Mouse (Mus musculus): ENCODE results near the gene Cdc42bpb. TPM values are rescaled to one million over a fixed set of nuclear protein-coding genes. Genes with fewer than 3 reads are reported as not detected.

Cdc42bpb gene
- polyA plus RNA-seq, 1 experiment = 56.8 TPM

- peaks cover 5% of the 10 kb centered on the region for H3K4me1 ChIP-seq (ENCODE audit: control insufficient read depth, insufficient read depth, low read length)
- H3K4me3 ChIP-seq (ENCODE audit: control insufficient read depth, low read depth, low read length) = no peak overlapping the region
- H3K27ac ChIP-seq (ENCODE audit: control insufficient read depth, insufficient read depth, low read depth, low read length) = no peak overlapping the region
- no peaks in the 10 kb centered on the region for H3K36me3 ChIP-seq (ENCODE audit: control insufficient read depth, insufficient read depth, low read length)
- H3K27me3 ChIP-seq (ENCODE audit: control insufficient read depth, insufficient read depth, low read length) = no peaks in the 10 kb centered on the region
- TF ChIP-seq POLR2A (IDR thresholded peaks at IDR 0.05; ENCODE audit: control insufficient read depth, low read depth, low read length) = no peak
- no peak for TF ChIP-seq CTCF (IDR thresholded peaks at IDR 0.05; ENCODE audit: control insufficient read depth, insufficient read depth, insufficient replicate concordance, low read depth, low read length)
These were observed 93.0 kb downstream of the Cdc42bpb start for GRCm38 (mm10) chr12:111284532-111284931.

GRCm38 (mm10) chr12:111283573-111283972, 93.9 kb downstream of the Cdc42bpb start:
- Histone ChIP-seq H3K4me1 (ENCODE audit: control insufficient read depth, insufficient read depth, low read length) (peaks cover 5% of the 10 kb centered on the region), H3K36me3 (ENCODE audit: control insufficient read depth, insufficient read depth, low read length) (no peaks in the 10 kb centered on the region), H3K27ac (ENCODE audit: control insufficient read depth, insufficient read depth, low read depth, low read length) (no peak overlapping the region), H3K4me3 (ENCODE audit: control insufficient read depth, low read depth, low read length) (no peak overlapping the region), H3K27me3 (ENCODE audit: control insufficient read depth, insufficient read depth, low read length) (no peaks in the 10 kb centered on the region)
- TF ChIP-seq CTCF (IDR thresholded peaks at IDR 0.05; ENCODE audit: control insufficient read depth, insufficient read depth, insufficient replicate concordance, low read depth, low read length) = no peak
- TF ChIP-seq POLR2A (IDR thresholded peaks at IDR 0.05; ENCODE audit: control insufficient read depth, low read depth, low read length) = no peak

- H3K27me3 ChIP-seq (ENCODE audit: control insufficient read depth, insufficient read depth, low read length) = no peaks in the 10 kb centered on the region
- no peaks in the 10 kb centered on the region for H3K36me3 ChIP-seq (ENCODE audit: control insufficient read depth, insufficient read depth, low read length)
- H3K27ac ChIP-seq (ENCODE audit: control insufficient read depth, insufficient read depth, low read depth, low read length) = no peak overlapping the region
- H3K4me3 ChIP-seq (ENCODE audit: control insufficient read depth, low read depth, low read length) = no peak overlapping the region
- no peak for TF ChIP-seq POLR2A (IDR thresholded peaks at IDR 0.05; ENCODE audit: control insufficient read depth, low read depth, low read length)
- TF ChIP-seq CTCF (IDR thresholded peaks at IDR 0.05; ENCODE audit: control insufficient read depth, insufficient read depth, insufficient replicate concordance, low read depth, low read length) = no peak
- peaks cover 23% of the 10 kb centered on the region for H3K4me1 ChIP-seq (ENCODE audit: control insufficient read depth, insufficient read depth, low read length)
These were observed 101.1 kb downstream of the Cdc42bpb start for GRCm38 (mm10) chr12:111276371-111276770.

GRCm38 (mm10) chr12:111275150-111275841, 102.2 kb downstream of the Cdc42bpb start:
- no peak overlapping the region for H3K27ac ChIP-seq (ENCODE audit: control insufficient read depth, insufficient read depth, low read depth, low read length)
- TF ChIP-seq CTCF (IDR thresholded peaks at IDR 0.05; ENCODE audit: control insufficient read depth, insufficient read depth, insufficient replicate concordance, low read depth, low read length) (no peak), POLR2A (IDR thresholded peaks at IDR 0.05; ENCODE audit: control insufficient read depth, low read depth, low read length) (no peak)
- H3K27me3 ChIP-seq (ENCODE audit: control insufficient read depth, insufficient read depth, low read length) = no peaks in the 10 kb centered on the region
- H3K36me3 ChIP-seq (ENCODE audit: control insufficient read depth, insufficient read depth, low read length) = no peaks in the 10 kb centered on the region
- peaks cover 27% of the 10 kb centered on the region for H3K4me1 ChIP-seq (ENCODE audit: control insufficient read depth, insufficient read depth, low read length)
- H3K4me3 ChIP-seq (ENCODE audit: control insufficient read depth, low read depth, low read length) = peak overlapping the region; percentile 57

GRCm38 (mm10) chr12:111274447-111275149, 102.9 kb downstream of the Cdc42bpb start:
- no peaks in the 10 kb centered on the region for H3K27me3 ChIP-seq (ENCODE audit: control insufficient read depth, insufficient read depth, low read length)
- no peaks in the 10 kb centered on the region for H3K36me3 ChIP-seq (ENCODE audit: control insufficient read depth, insufficient read depth, low read length)
- TF ChIP-seq POLR2A (IDR thresholded peaks at IDR 0.05; ENCODE audit: control insufficient read depth, low read depth, low read length) (no peak; the same call in 1 of the 2 replicates), CTCF (IDR thresholded peaks at IDR 0.05; ENCODE audit: control insufficient read depth, insufficient read depth, insufficient replicate concordance, low read depth, low read length) (no peak)
- peak overlapping the region; percentile 57 for H3K4me3 ChIP-seq (ENCODE audit: control insufficient read depth, low read depth, low read length)
- H3K27ac ChIP-seq (ENCODE audit: control insufficient read depth, insufficient read depth, low read depth, low read length) = no peak overlapping the region
- peaks cover 27% of the 10 kb centered on the region for H3K4me1 ChIP-seq (ENCODE audit: control insufficient read depth, insufficient read depth, low read length)

- H3K36me3 ChIP-seq (ENCODE audit: control insufficient read depth, insufficient read depth, low read length) = no peaks in the 10 kb centered on the region
- no peak overlapping the region for H3K27ac ChIP-seq (ENCODE audit: control insufficient read depth, insufficient read depth, low read depth, low read length)
- H3K4me3 ChIP-seq (ENCODE audit: control insufficient read depth, low read depth, low read length) = peak overlapping the region; percentile 57
- no peaks in the 10 kb centered on the region for H3K27me3 ChIP-seq (ENCODE audit: control insufficient read depth, insufficient read depth, low read length)
- TF ChIP-seq POLR2A (IDR thresholded peaks at IDR 0.05; ENCODE audit: control insufficient read depth, low read depth, low read length) (no peak), CTCF (IDR thresholded peaks at IDR 0.05; ENCODE audit: control insufficient read depth, insufficient read depth, insufficient replicate concordance, low read depth, low read length) (no peak)
- H3K4me1 ChIP-seq (ENCODE audit: control insufficient read depth, insufficient read depth, low read length) = peaks cover 27% of the 10 kb centered on the region
These were observed 103.5 kb downstream of the Cdc42bpb start for GRCm38 (mm10) chr12:111274006-111274405.

GRCm38 (mm10) chr12:111272420-111272819, 105.1 kb downstream of the Cdc42bpb start:
- H3K4me1 ChIP-seq (ENCODE audit: control insufficient read depth, insufficient read depth, low read length) = peaks cover 27% of the 10 kb centered on the region
- no peaks in the 10 kb centered on the region for H3K36me3 ChIP-seq (ENCODE audit: control insufficient read depth, insufficient read depth, low read length)
- TF ChIP-seq CTCF (IDR thresholded peaks at IDR 0.05; ENCODE audit: control insufficient read depth, insufficient read depth, insufficient replicate concordance, low read depth, low read length) = peak; percentile 93
- TF ChIP-seq POLR2A (IDR thresholded peaks at IDR 0.05; ENCODE audit: control insufficient read depth, low read depth, low read length) = no peak
- H3K27ac ChIP-seq (ENCODE audit: control insufficient read depth, insufficient read depth, low read depth, low read length) = no peak overlapping the region
- H3K4me3 ChIP-seq (ENCODE audit: control insufficient read depth, low read depth, low read length) = peak overlapping the region; percentile 63
- no peaks in the 10 kb centered on the region for H3K27me3 ChIP-seq (ENCODE audit: control insufficient read depth, insufficient read depth, low read length)
